Mouse (Mus musculus) spleen, adult 18-20 months (tissue): ENCODE data around the gene Erich2.

Experiments used
- DNase-seq, 2 experiments: peaks; one replicate each; pipeline ENCODE4 v3.0.0; 2022; ENCODE audit warnings: mixed read lengths in 2 of 2

Erich2 gene

GRCm38 (mm10) chr2:70508496-70508895, at the start of gene Erich2:
Gene Erich2 (plus strand): TSS chr2:70508819.
- no peak for DNase-seq

- DNase-seq = no peak
These were observed 45.0 kb upstream of the Erich2 start for GRCm38 (mm10) chr2:70463606-70464005.

DNA sequence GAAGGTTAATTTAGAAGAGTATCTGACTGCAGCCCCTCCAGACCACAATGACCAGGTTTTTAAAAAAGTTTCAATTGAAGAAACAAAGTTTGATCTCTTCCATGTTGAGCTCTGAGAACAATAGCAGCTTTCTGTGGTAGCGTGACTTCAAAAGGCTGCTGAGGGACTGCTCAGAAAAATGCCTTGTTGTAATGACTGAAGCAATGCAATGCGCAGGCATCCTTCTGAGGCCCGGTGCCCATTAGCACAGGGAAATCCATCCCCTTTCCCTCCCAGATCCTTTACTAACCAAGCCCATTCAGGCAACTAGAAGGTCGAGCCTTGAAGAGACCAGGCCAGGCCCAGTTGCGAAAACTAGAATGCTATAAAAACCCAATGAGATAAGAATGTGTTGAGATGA, 37.5 kb upstream of the Erich2 start:
- no peak for DNase-seq

DNA sequence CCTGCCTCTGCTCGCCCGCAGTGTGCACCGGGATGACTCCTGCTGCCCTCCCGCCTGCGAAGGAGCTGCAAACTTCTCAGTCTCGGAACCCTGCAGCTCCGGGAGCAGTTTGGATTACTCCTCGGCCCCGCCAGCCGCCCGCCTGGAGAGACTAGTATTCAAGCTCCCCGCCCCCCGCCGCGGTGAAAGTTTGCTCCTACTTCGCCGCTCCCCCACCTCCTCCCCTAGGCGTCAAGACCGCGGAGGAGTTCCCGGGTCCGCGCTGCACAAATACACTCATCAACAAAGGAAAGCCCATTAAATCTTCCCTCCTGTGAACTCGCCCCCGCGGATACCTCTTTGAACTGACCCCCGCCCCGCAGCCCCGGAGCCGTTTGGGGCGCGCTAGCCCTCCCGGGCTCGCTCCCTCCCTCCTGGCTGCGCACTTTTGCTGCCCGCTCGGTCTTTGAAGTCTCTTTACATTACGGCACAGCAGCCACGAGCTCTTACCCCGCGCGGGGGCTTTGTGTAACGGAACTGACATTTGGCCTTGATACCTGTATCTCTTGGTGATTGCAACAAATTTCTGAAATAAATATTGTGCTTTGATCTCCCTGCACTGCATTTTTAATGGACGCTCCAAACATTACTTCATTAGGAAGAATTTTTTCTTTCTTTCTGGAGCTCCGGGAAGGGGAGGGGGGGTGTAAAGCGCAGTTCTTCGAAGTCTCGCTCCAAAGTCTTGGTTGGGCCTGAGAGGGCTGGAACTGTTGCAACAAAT, 36.6 kb upstream of the Erich2 start:
- peak in 1 of 2 experiments; percentile 5 for DNase-seq

- DNase-seq = no peak
These were observed 10.8 kb upstream of the Erich2 start for GRCm38 (mm10) chr2:70497715-70498318.

DNA sequence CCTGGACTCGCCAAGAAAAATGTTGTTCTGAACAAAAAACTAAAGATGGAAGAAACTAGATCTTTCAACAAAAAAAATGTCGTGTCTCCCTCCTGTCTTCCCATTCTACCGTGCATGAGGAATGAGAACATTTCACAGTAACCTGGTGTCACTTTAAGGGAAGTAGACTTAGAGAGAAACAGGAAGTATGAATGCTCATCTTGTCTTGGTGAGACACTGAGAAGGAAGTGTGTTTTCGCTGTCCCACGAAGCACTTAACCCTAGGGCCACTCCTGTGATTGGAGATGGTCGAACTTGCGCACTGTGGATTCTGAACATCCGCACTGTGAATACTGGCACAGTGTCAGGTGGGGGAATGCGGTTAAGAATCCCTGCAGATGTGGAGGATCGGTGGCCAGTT, 5.2 kb upstream of the Erich2 start:
- DNase-seq = no peak

DNA sequence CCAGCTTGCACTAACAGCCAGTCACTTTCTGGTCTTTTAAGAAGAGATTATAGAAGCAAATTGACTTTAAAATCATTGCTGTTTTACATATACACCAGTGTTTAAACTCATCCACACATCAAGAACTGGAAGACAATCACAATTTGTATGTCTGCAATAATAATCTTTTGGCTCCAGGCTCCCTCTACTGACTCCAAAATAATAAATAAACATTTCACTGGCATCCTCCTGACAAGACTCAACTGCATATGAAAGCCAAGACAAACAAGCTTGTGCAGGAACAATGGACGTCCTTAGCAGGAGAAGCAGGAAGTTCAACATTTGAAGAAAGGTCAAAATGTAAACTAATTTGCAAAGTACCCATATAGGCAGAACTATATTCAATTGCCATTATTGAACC, 3.4 kb upstream of the Erich2 start:
- DNase-seq = no peak

GRCm38 (mm10) chr2:70505896-70506295, 2.7 kb upstream of the Erich2 start:
- no peak for DNase-seq

GRCm38 (mm10) chr2:70506372-70506771, 2.2 kb upstream of the Erich2 start:
- DNase-seq = no peak

- peak; percentile 25 to 36 for DNase-seq
These were observed 508 bp downstream of the Erich2 start for GRCm38 (mm10) chr2:70509021-70509632.

DNA sequence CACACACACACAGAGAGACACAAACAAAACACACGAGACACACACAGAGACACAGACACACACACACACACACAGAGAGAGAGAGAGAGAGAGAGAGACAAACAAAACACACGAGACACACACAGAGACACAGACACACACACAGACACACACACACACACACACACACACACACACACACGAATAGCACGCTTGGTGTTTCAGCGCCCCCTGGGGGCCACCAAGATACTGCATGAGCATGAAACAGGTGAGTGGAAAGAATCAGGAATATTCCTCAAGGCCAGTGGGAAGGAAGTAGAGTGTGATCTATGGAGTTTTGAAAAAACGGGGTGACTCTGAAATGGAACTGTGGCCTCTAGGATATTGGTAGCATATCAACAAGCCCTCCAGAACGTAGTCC, 29.7 kb downstream of the Erich2 start:
- peak in 1 of 2 experiments; percentile 62 for DNase-seq

DNA sequence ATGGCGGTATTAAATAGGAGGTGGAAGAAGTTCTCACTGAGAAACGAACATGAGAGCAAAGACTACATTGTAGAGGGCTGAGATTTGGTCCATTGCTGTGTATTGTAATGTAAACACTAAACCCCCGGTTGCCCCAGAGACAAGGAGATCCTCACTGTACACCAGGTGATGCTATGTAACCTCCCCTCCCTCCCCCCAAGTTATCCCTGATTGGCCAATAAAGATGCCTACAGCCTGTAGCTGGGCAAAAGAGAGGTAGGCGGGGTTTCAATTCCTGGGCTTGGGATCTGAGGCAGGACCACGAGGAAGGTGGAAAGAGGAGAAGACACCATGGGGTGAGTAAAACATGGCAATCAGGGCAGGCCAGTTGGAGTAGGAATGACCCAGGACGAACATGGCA, 42.1 kb downstream of the Erich2 start:
- no peak for DNase-seq

- no peak for DNase-seq
These were observed 42.8 kb downstream of the Erich2 start for GRCm38 (mm10) chr2:70551446-70551845.

DNA sequence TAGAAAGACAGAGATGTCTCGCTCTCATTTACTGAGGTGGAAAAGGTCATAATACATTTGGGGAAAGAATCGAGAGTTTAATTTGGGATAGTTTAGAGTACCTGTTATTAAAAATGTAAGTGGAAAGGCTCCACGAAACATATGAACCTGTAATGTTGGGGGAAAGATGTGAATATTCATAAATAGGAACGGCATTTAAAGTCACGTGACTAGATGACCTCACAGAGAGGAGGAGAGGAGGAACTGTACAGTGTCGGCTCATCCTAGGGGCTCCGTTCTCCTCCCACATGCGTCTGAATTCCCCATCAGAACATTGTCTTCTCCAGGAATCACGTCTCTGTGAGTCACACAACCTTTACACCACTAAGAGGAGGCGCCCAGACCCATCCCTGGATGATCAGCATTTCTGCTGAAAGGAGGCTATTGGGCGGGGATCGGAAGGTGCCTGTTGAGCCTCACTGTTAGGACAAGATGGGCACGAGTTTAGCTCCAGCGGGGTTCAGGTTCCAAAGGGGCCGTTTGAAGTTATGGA, 43.5 kb downstream of the Erich2 start:
- DNase-seq = no peak

DNA sequence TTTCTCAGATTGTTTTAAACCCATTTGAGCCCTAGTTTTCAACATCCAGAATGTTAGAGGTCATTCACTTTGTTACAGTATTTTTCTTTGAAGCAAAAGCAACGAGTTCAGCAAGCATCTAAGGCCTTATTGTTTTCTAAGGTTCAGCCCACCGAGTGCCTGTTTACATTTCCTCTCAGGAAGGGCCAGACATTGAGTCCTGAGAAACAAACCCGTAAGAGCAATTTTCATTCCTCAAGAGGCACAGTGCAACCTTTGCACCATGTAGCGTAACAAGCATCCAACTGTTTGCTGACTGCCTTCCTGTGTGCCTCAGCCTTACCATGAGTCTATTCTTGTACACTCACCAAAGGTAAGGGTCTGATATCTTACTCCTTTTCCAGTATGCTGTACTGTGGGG, 44.2 kb downstream of the Erich2 start, which contains the start of gene Gad1:
Gene Gad1 (plus strand): TSS at position 301 of the 400 bp plus-strand sequence.
- DNase-seq = no peak

GRCm38 (mm10) chr2:70553826-70554225, 45.2 kb downstream of the Erich2 start:
- DNase-seq = no peak

GRCm38 (mm10) chr2:70558112-70558842, 49.7 kb downstream of the Erich2 start:
- peak; percentile 67 to 76 for DNase-seq

DNA sequence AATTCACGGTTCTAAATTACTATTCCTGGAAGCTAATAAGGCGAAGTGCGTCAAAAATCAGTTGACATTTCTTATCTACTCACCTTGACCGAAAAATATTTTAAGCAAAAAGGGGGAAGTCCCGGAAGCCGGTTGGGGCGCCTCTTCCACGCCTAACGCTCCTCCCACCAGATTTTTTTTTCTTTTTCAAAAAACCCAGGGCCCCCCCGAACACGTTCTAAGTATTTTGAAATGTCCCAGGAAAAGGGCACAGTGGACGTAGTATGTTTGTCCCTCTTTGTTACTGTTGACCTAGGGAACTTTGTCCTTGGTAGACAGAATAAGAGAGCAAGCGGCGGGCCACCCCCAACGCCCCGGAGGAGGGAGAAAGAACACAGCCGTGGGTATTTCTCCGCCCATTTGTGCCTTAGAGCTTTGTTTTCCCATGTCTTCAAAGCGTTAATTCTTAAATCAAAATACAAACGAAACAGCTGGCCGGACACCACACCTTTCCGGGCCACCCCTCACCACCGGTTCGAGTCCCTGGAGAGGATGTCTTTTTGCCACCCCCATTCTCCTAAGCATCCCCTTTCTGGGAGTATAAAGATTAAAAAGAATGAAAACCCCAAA, 50.3 kb downstream of the Erich2 start:
- DNase-seq = peak in 1 of 2 experiments; percentile 52

- peak; percentile 86 to 92 for DNase-seq
These were observed 50.9 kb downstream of the Erich2 start for GRCm38 (mm10) chr2:70559520-70559919.

DNA sequence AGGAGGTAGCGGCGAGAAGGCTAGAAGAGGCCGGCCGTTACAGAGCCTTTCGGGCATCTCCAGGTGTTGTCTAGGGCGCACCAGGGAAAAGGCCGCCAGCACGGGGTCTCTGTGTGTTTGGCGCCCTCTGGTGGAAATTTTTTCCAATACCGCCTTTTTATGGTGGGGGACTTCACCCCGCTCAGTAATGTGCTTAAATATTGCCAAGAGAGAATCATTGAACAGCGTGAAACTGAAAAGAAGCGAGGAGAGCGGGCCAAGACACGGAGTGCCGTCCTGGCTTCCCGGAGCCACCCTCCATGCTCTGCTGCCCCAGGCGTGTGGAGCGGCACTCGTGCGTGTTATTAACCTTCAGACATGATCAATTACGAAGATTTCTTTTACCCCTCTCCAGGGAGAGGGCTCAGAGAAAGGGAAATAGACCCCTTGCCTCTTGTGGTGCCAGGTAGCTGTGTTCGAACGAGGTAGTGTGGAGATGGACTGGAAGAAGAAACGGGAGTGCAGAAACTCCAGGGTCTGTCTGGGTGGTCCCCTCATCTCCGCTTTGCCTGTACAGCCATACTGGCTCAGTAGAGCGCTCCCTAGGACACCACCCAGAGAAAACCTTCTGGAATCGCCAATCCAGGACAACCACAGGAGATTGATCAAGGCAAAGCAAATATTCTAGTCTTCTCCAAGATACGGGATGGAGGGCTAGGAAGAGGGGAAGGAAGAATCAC, 52.6 kb downstream of the Erich2 start:
- DNase-seq = peak; percentile 24 to 57

GRCm38 (mm10) chr2:70562011-70562491, 53.4 kb downstream of the Erich2 start:
- DNase-seq = peak in 1 of 2 experiments; percentile 23

- no peak for DNase-seq
These were observed 54.0 kb downstream of the Erich2 start for GRCm38 (mm10) chr2:70562611-70562980.
